Mouse (Mus musculus): ENCODE data around the gene Srcin1.

DNA sequence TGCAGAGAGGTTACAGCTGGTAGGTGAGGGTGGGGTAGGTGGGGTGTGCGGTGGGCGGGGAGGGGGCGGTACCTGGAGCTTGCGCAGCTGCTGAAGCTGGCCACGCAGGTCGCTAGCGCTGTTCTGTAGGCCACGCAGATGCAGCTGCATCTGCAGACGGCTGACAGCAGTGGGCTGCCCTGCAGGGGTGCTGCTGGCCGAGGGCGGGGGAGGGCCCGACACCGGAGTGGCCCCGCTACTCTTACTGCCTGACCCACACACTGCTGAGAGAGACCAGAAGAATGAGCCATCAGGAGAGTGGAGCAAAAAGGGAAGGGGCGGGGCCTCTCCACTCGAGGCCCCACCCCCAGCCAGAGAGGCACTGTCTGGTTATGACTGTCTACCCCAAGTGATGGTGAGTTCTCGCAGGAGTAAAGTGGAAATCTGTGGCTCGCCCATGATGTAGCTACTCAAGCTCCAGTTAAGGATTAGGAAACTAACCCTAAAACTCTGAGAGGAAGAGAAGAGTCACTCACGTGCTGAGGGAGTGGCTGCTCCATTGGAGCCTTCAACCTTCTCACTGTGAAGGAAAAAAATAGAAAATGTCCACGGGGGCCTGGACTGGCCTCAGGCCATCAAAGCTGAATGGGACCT is 42.9 kb downstream of the Srcin1 start:
- no peak for TF ChIP-seq MYOG (IDR thresholded peaks at IDR 0.05; ENCODE audit: control insufficient read depth, extremely low read depth, insufficient read length)
- no peak for TF ChIP-seq USF1 (IDR thresholded peaks at IDR 0.05; ENCODE audit: low read depth)
- TF ChIP-seq FOSL1 (IDR thresholded peaks at IDR 0.05; ENCODE audit: insufficient read depth, low read length, poor library complexity, severe bottlenecking): no peak

All from C2C12 (cell line).